Mouse (Mus musculus) G1E (cell line): ENCODE results near the gene Fam198a. TPM values are rescaled to one million over a fixed set of nuclear protein-coding genes. Genes with fewer than 3 reads are reported as not detected.

Experiments
- ATAC-seq: 2 replicates; pipeline ENCODE4 v1.8.0; 2016; ENCODE audit warnings: mild to moderate bottlenecking; ENCODE audit not compliant: insufficient number of reproducible peaks, poor library complexity, low FRiP score, severe bottlenecking; ENCODE audit errors: extremely low read depth
- DNase-seq: peaks from one replicate; pipeline ENCODE4 v3.0.0; 2012; ENCODE audit warnings: low spot score
- H3K27me3 ChIP-seq: 2 replicates; pipeline ENCODE4 v1.6.1; 2012; ENCODE audit warnings: mild to moderate bottlenecking, low read length, inconsistent platforms; ENCODE audit not compliant: insufficient read depth
- H3K36me3 ChIP-seq: replicated peaks from 2 replicates; pipeline ENCODE3; 2012; ENCODE audit warnings: mild to moderate bottlenecking, inconsistent platforms
- H3K4me1 ChIP-seq: 2 replicates; pipeline ENCODE4 v1.6.1; 2012; ENCODE audit warnings: low read depth, low read length, inconsistent platforms, mixed read lengths; ENCODE audit not compliant: insufficient read depth
- H3K4me3 ChIP-seq: 2 replicates; pipeline ENCODE4 v1.5.1; 2012; ENCODE audit warnings: low read depth, mild to moderate bottlenecking, inconsistent platforms, low read length, moderate library complexity, mixed read lengths
- H3K9me3 ChIP-seq: replicated peaks from 2 replicates; pipeline ENCODE4 v1.6.1; 2012; ENCODE audit warnings: inconsistent platforms
- CTCF ChIP-seq: IDR thresholded peaks from 2 replicates; pipeline ENCODE4 v1.5.1; 2012; ENCODE audit warnings: low read depth, low read length, inconsistent platforms, mixed read lengths
- GATA1 ChIP-seq: IDR thresholded peaks from 2 replicates; pipeline ENCODE4 v1.6.1; 2012; ENCODE audit warnings: borderline replicate concordance, low read length, inconsistent platforms, mixed read lengths
- GATA2 ChIP-seq: IDR thresholded peaks from 2 replicates; pipeline ENCODE4 v1.6.1; 2012; ENCODE audit warnings: low read depth, low read length, inconsistent platforms, borderline replicate concordance
- POLR2AphosphoS5 ChIP-seq: IDR thresholded peaks from 2 replicates; pipeline ENCODE4 v1.6.1; 2012; ENCODE audit warnings: low read depth, low read length, inconsistent platforms; ENCODE audit not compliant: insufficient replicate concordance
- TAL1 ChIP-seq: conservative IDR thresholded peaks from 2 replicates; pipeline ENCODE4 v1.6.1; 2012; ENCODE audit warnings: low read depth, low read length, inconsistent platforms, mixed read lengths
- polyA plus RNA-seq: library from polyadenylated mRNA; stranded (reverse); fragments of >175 nt; gene quantifications from 2 replicates; pipeline ENCODE4 v1.2.3, GENCODE M21; 2012
- total RNA-seq, 2 experiments: library from RNA; stranded (forward) in 1 of 2; stranded (reverse) in 1 of 2; fragments of 200-1000 nt in 1 of 2; fragments of >200 nt in 1 of 2; fragmentation: Nextera tagmentation in 1 of 2; gene quantifications; 2 replicates each; pipeline ENCODE4 v1.2.3; 2014 to 2017

The Fam198a gene
- total and polyA plus RNA-seq, 3 experiments = not detected

DNA sequence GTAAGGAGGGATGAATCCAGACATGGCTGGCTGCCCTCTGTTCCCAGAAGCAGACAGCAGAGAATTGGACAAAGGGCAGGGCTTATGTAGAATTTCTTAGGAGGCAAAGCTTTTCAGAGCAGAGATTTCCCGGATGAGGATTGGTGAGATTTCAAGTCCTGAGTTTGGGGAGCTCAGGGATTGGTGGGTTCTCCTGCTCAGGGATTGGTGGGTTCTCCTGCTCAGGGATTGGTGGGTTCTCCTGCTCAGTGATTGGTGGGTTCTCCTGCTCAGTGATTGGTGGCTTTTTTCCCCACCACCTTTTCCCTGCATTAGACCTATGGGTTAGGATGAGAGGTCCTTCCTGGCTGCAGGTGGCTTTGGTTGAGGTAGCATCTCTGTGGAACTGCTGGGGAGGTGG lies 13.8 kb upstream of the Fam198a start:
- no peak for ATAC-seq
- DNase-seq = no peak

DNA sequence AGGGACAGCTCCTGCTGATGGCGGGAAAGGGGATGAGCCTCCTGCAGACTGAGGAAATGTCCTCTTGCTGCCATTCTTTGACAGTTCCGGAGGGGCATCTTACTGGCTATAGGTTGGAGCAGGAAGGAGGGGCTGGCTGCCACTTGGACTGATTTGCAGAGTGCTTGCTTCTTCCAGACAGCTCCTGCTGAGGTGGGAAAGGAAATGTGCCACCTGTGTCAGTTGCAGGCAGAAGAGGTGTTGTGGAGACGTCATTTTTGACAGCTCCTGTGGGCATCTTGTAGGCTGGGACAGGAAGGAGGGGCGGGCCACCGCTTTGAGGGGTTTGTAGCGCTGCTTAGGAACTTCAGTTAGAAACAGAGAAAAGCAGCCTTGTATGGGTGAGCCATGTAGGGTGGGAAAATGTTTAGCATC lies 13.3 kb upstream of the Fam198a start:
- Histone ChIP-seq H3K4me1 (no peaks in the 10 kb centered on the region), H3K36me3 (no peaks in the 10 kb centered on the region), H3K4me3 (no peak overlapping the region), H3K9me3 (no peaks in the 10 kb centered on the region), H3K27me3 (no peaks in the 10 kb centered on the region; the same call in 1 of the 2 replicates)
- no peak for ATAC-seq
- DNase-seq = no peak
- TF ChIP-seq POLR2AphosphoS5 (no peak), GATA1 (no peak), TAL1 (no peak), GATA2 (no peak), CTCF (no peak)

More for the DNA sequence above, 13.8 kb upstream of the Fam198a start:
- Histone ChIP-seq H3K4me1 (no peaks in the 10 kb centered on the region), H3K36me3 (no peaks in the 10 kb centered on the region), H3K27me3 (no peaks in the 10 kb centered on the region; the same call in 1 of the 2 replicates), H3K9me3 (no peaks in the 10 kb centered on the region), H3K4me3 (no peak overlapping the region)
- TF ChIP-seq GATA2 (no peak), TAL1 (no peak), CTCF (no peak), POLR2AphosphoS5 (no peak), GATA1 (no peak)

DNA sequence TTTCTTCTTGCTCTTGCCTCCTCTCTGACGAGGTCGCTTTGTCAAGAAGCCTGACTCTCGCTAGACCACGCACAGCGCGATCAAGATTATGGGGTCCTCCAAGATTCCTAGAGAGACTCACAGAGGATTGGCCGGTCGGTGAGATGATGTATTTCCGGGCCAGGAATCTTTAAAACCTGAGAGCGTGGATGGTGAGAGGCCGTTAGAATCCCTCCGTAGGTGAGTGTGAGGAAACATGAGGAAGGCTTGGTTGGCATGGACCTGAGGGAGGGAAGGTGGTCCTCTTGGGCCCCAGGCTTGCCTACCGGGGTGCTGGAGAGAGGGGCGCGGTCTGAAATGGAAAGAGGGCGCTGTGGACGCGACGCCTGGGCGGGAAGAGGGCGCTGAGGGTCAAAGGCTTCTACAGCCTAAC lies 12.8 kb upstream of the Fam198a start:
- Histone ChIP-seq H3K36me3 (no peaks in the 10 kb centered on the region), H3K9me3 (no peaks in the 10 kb centered on the region), H3K27me3 (no peaks in the 10 kb centered on the region; the same call in 1 of the 2 replicates), H3K4me3 (no peak overlapping the region), H3K4me1 (no peaks in the 10 kb centered on the region)
- DNase-seq = no peak
- ATAC-seq = no peak
- no peak for TF ChIP-seq POLR2AphosphoS5
- TF ChIP-seq GATA1 = no peak
- TF ChIP-seq TAL1 = no peak
- no peak for TF ChIP-seq GATA2
- TF ChIP-seq CTCF = no peak

DNA sequence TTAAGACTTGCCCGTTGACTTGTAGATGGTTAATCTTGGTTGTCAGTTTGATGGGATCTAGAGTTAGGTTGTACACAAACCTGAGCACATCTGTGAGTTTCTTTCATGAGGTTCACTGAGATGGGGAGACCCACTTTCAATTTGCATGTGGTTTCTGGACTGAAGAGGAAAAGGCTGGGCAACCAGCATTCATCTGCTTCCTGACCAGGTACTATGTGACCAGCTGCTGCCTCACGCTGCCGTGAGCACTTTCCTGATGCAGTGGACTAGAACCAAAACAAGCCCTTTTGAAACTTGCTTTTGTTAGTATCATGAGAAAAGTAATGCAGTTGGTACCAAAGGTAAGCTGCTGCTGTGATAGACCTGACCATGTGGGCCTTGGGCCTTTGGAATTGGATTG lies 7.8 kb upstream of the Fam198a start:
- no peaks in the 10 kb centered on the region for H3K9me3 ChIP-seq
- no peaks in the 10 kb centered on the region; the same call in none of the 2 replicates for H3K27me3 ChIP-seq
- H3K36me3 ChIP-seq = no peaks in the 10 kb centered on the region
- ATAC-seq (no peak), DNase-seq (no peak)
- no peak overlapping the region for H3K4me3 ChIP-seq
- TF ChIP-seq CTCF = no peak
- TF ChIP-seq TAL1 = no peak
- no peak for TF ChIP-seq GATA1
- TF ChIP-seq POLR2AphosphoS5 = no peak
- no peak for TF ChIP-seq GATA2
- H3K4me1 ChIP-seq = no peaks in the 10 kb centered on the region

DNA sequence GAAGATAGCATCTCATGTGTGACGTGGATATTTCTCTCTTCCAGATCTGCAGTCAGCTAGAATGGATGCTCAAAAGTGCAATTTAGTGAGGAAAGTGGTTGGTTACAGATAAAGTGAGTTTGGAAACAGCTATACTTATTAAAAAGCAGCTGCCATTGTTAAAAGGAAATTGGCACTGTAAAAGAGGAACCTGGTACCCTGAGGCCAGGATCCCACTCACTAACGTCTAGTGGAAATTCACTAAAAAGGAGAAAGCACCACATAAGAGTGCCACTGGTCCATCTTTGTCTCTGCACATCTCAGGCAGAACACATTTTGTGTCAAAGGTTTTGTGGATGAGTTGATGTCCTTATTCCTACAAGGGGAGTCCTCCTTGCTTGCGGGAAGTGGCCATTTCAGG lies 7.2 kb upstream of the Fam198a start:
- TF ChIP-seq TAL1 = no peak
- no peak for TF ChIP-seq GATA1
- TF ChIP-seq GATA2 = no peak
- no peaks in the 10 kb centered on the region for H3K4me1 ChIP-seq
- no peaks in the 10 kb centered on the region for H3K36me3 ChIP-seq
- no peak for ATAC-seq
- H3K9me3 ChIP-seq = no peaks in the 10 kb centered on the region
- no peaks in the 10 kb centered on the region; the same call in 1 of the 2 replicates for H3K27me3 ChIP-seq
- H3K4me3 ChIP-seq = no peak overlapping the region
- DNase-seq = no peak

DNA sequence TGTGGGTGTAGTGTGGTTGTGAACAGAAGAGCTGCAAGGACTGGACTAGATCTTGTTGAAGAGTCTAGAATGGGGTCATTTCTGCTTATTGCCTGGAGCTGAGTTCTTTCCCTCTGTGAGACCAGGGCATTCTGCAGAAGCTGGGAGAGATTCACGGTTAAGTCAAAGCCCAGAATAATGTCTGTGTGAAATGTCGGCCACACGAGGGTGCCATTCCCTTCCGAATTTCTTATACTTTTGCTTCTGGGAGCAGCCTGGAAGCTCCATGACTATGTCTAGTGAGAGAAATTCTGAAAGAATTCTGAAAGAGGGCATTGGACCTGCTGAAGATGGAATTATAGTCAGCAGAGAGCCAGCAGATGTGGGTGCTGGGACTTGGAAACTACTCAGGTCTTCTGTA lies 3.0 kb upstream of the Fam198a start:
- DNase-seq = no peak
- no peak overlapping the region for H3K4me3 ChIP-seq
- H3K27me3 ChIP-seq = no peaks in the 10 kb centered on the region; the same call in 1 of the 2 replicates
- no peaks in the 10 kb centered on the region for H3K4me1 ChIP-seq
- ATAC-seq = no peak
- H3K36me3 ChIP-seq = no peaks in the 10 kb centered on the region
- H3K9me3 ChIP-seq = no peaks in the 10 kb centered on the region
- TF ChIP-seq TAL1 = no peak
- no peak for TF ChIP-seq GATA1
- TF ChIP-seq POLR2AphosphoS5 = no peak
- TF ChIP-seq GATA2 = no peak
- no peak for TF ChIP-seq CTCF

DNA sequence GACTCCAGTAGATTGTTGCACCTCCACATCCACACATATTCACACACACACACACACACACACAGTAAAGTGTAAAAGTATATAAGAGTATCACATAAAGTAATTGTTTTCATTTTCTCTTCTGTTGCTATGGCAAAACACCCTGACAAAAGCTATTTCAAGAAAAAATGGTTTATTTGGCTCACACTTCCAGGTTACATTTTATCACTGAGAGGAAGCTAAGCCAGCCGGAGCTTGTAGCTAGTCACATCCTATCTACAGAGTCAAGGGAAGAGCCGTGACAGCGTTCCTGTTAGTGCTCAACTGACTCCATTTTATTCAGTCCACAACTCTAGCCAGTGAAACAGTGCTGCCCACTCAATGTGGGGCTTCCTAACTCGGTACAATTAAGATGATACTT lies 2.4 kb upstream of the Fam198a start:
- DNase-seq (no peak), ATAC-seq (no peak)
- TF ChIP-seq POLR2AphosphoS5 (no peak), TAL1 (no peak), GATA2 (no peak), GATA1 (no peak), CTCF (no peak)
- H3K27me3 ChIP-seq = peaks cover 1% of the 10 kb centered on the region
- no peak overlapping the region for H3K4me3 ChIP-seq
- H3K9me3 ChIP-seq = no peaks in the 10 kb centered on the region
- H3K36me3 ChIP-seq = no peaks in the 10 kb centered on the region
- H3K4me1 ChIP-seq = no peaks in the 10 kb centered on the region
